Mouse (Mus musculus): ENCODE results near the gene Ppp1r21. TPM values are rescaled to one million over a fixed set of nuclear protein-coding genes. Genes with fewer than 3 reads are reported as not detected.

Ppp1r21 gene
- polyA plus RNA-seq (2016; fragmentation: Nextera tagmentation; extraction: Ambion mirVana): 20.5 and 22.7 TPM in 2 replicates

DNA sequence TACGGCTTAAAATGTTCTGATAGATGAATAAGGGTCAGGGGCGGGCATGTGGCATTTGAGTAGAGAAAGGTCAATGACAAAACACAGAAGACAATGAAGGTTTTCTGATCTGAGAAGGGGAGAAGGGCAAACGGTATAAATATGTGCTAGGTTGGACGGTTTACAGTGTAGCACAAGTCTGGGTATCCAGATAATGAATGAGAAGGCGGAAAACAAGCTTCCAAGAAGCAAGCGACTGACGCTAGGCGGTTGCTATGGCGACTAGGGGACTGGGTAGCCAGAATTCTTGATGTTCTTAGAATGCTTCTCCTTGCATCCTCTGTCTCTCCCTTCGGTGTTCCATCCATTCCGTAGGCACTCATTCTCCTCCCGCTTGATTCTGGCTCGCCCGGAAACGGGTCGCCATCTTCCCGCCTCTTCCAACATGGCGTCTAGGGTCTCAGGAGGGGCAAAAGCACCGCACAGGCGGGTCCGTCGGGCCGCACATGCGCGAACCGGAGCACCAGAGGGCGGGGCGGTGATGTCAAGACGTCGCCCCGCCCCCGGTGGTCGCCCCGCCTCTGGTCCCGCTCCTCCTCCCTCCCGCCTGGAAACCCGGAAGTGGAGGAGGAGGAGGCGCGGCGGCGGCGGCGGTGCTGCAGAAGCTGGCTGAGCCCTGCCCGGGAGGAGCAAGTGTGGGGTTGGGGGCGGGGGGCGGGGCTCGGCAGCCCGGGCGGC is at the start of gene Ppp1r21:
Gene Ppp1r21, plus strand, starts transcription at position 600 of the 717 bp plus-strand sequence.
- Histone ChIP-seq H3K9ac (replicated peaks) (peak within 1 kb of the TSS; percentile 72), H3K4me1 (replicated peaks) (peaks cover 8% of the 10 kb centered on the region; the same call in 1 of the 2 replicates), H3K27ac (peak within 1 kb of the TSS; percentile 66), H3K36me3 (no peaks in the 10 kb centered on the region), H3K4me2 (peak within 1 kb of the TSS; percentile 76), H3K9me3 (no peaks in the 10 kb centered on the region), H3K4me3 (replicated peaks) (peak within 1 kb of the TSS; percentile 65), H3K27me3 (peaks cover 4% of the 10 kb centered on the region; the same call in 1 of the 2 replicates)
- peak; percentile 96 for ATAC-seq (ENCODE audit: insufficient number of reproducible peaks, insufficient read depth, low FRiP score, low TSS enrichment, low read depth)
- WGBS: 6% methylated on average over 47 of the region's 49 CpGs

DNA sequence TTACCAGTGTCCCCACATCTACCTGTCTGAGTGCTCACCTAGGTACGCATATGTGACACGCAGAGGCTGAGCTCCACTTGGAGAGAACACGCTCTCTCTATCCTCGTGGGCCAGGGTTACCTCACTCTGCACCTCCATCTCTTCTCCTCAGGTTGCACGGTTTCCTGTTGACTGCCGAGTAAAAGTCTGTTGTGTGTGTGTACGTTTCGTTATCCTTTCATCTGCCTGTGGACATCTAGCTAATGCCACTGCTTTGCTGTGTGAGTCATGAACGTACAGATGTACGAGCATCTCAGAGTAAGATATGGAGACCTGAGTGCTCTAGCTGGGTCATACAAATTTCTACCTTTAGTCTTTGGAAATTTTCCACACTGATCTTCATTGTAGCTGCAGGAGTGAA is 49.5 kb upstream of the Ppp1r21 start:
- 90% methylated on average over 10 of the region's 10 CpGs for WGBS
- no peak overlapping the region for H3K4me2 ChIP-seq
- H3K36me3 ChIP-seq: peaks cover 12% of the 10 kb centered on the region; the same call in 1 of the 2 replicates
- H3K4me1 ChIP-seq (replicated peaks): no peaks in the 10 kb centered on the region
- no peak overlapping the region for H3K9ac ChIP-seq (replicated peaks)
- no peak overlapping the region for H3K4me3 ChIP-seq (replicated peaks)
- no peaks in the 10 kb centered on the region for H3K9me3 ChIP-seq
- no peaks in the 10 kb centered on the region for H3K27me3 ChIP-seq
- no peak for ATAC-seq (ENCODE audit: insufficient number of reproducible peaks, insufficient read depth, low FRiP score, low TSS enrichment, low read depth)
- H3K27ac ChIP-seq: no peak overlapping the region

- Histone ChIP-seq H3K36me3 (peaks cover 12% of the 10 kb centered on the region; the same call in 1 of the 2 replicates), H3K9ac (replicated peaks) (no peak overlapping the region), H3K9me3 (no peaks in the 10 kb centered on the region), H3K4me1 (replicated peaks) (no peaks in the 10 kb centered on the region), H3K27ac (no peak overlapping the region), H3K4me2 (no peak overlapping the region), H3K27me3 (no peaks in the 10 kb centered on the region), H3K4me3 (replicated peaks) (no peak overlapping the region)
- ATAC-seq (ENCODE audit: insufficient number of reproducible peaks, insufficient read depth, low FRiP score, low TSS enrichment, low read depth): no peak
- 87% methylated on average over 2 of the region's 2 CpGs for WGBS
These were observed 48.9 kb upstream of the Ppp1r21 start for GRCm38 (mm10) chr17:88481062-88481461.

DNA sequence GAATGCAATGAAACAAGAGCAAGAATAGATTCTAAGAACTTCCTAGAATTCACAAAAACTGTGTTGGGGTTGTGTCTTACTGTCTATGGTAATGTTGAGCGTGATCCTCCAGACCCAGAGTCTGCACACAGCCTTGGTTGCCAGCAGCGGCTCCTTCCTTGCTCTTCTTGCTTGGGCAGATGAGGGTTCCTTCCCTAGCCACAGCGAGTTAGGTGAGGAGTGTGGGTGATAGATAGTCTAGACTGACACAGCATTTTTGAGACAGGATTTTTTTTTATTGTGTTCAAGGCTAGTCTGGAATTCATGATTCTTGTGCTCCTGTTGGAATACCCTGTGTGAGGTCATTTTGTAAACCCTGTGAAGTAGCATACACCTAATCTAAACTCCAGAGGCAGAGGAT is 48.3 kb upstream of the Ppp1r21 start:
- WGBS: 89% methylated on average over 3 of the region's 3 CpGs
- H3K27ac ChIP-seq: no peak overlapping the region
- H3K27me3 ChIP-seq: no peaks in the 10 kb centered on the region
- no peak overlapping the region for H3K4me2 ChIP-seq
- ATAC-seq (ENCODE audit: insufficient number of reproducible peaks, insufficient read depth, low FRiP score, low TSS enrichment, low read depth): no peak
- H3K4me1 ChIP-seq (replicated peaks): no peaks in the 10 kb centered on the region
- H3K9me3 ChIP-seq: no peaks in the 10 kb centered on the region
- no peak overlapping the region for H3K9ac ChIP-seq (replicated peaks)
- H3K36me3 ChIP-seq: peaks cover 12% of the 10 kb centered on the region
- H3K4me3 ChIP-seq (replicated peaks): no peak overlapping the region

GRCm38 (mm10) chr17:88484539-88484938 is 45.4 kb upstream of the Ppp1r21 start:
- WGBS: 93% methylated on average over 11 of the region's 11 CpGs
- no peak overlapping the region for H3K27ac ChIP-seq
- H3K4me2 ChIP-seq: no peak overlapping the region
- no peaks in the 10 kb centered on the region for H3K4me1 ChIP-seq (replicated peaks)
- H3K36me3 ChIP-seq: peaks cover 7% of the 10 kb centered on the region
- no peak overlapping the region for H3K4me3 ChIP-seq (replicated peaks)
- no peak for ATAC-seq (ENCODE audit: insufficient number of reproducible peaks, insufficient read depth, low FRiP score, low TSS enrichment, low read depth)
- H3K27me3 ChIP-seq: no peaks in the 10 kb centered on the region
- H3K9me3 ChIP-seq: no peaks in the 10 kb centered on the region
- H3K9ac ChIP-seq (replicated peaks): no peak overlapping the region

DNA sequence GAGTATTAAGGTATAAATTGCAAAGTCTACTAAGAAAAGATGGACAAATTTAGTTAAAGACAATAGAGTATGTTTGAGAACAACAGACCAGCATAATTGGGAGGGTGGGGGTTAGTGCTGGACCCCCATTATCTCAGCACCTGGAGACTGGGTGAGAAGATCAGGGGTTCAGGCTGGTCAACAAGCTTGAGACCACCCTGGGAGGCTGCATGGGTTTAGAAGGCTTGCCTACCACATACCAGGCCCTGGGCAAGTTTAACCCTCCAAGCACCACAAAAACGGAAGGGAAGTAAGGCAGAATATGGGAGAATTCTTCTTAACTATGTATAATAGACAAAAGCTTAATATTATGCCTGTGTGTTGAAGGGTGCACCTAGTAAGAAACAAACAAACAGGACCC is 45.0 kb upstream of the Ppp1r21 start:
- H3K4me1 ChIP-seq (replicated peaks): no peaks in the 10 kb centered on the region
- H3K27ac ChIP-seq: no peak overlapping the region
- peaks cover 7% of the 10 kb centered on the region for H3K36me3 ChIP-seq
- 95% methylated on average over 1 of the region's 1 CpGs for WGBS
- no peak for ATAC-seq (ENCODE audit: insufficient number of reproducible peaks, insufficient read depth, low FRiP score, low TSS enrichment, low read depth)
- no peaks in the 10 kb centered on the region for H3K9me3 ChIP-seq
- H3K4me3 ChIP-seq (replicated peaks): no peak overlapping the region
- H3K9ac ChIP-seq (replicated peaks): no peak overlapping the region
- H3K4me2 ChIP-seq: no peak overlapping the region
- no peaks in the 10 kb centered on the region for H3K27me3 ChIP-seq

- ATAC-seq (ENCODE audit: insufficient number of reproducible peaks, insufficient read depth, low FRiP score, low TSS enrichment, low read depth): no peak
- Histone ChIP-seq H3K9me3 (no peaks in the 10 kb centered on the region), H3K4me2 (no peak overlapping the region), H3K9ac (replicated peaks) (no peak overlapping the region), H3K36me3 (peaks cover 28% of the 10 kb centered on the region), H3K27ac (no peak overlapping the region), H3K4me1 (replicated peaks) (no peaks in the 10 kb centered on the region), H3K27me3 (no peaks in the 10 kb centered on the region), H3K4me3 (replicated peaks) (no peak overlapping the region)
- WGBS: 91% methylated on average over 10 of the region's 10 CpGs
These were observed 39.4 kb upstream of the Ppp1r21 start for GRCm38 (mm10) chr17:88490546-88490945.

- WGBS: 96% methylated on average over 13 of the region's 13 CpGs
These were observed 38.4 kb upstream of the Ppp1r21 start for GRCm38 (mm10) chr17:88491366-88492106.

GRCm38 (mm10) chr17:88492107-88492460 is 37.8 kb upstream of the Ppp1r21 start:
- 94% methylated on average over 5 of the region's 5 CpGs for WGBS

More at GRCm38 (mm10) chr17:88491366-88492106, 38.4 kb upstream of the Ppp1r21 start:
- H3K9me3 ChIP-seq: no peaks in the 10 kb centered on the region
- ATAC-seq (ENCODE audit: insufficient number of reproducible peaks, insufficient read depth, low FRiP score, low TSS enrichment, low read depth): no peak
- H3K36me3 ChIP-seq: peaks cover 24% of the 10 kb centered on the region
- no peak overlapping the region for H3K4me3 ChIP-seq (replicated peaks)
- no peaks in the 10 kb centered on the region for H3K4me1 ChIP-seq (replicated peaks)
- H3K27ac ChIP-seq: no peak overlapping the region
- no peak overlapping the region for H3K9ac ChIP-seq (replicated peaks)
- H3K27me3 ChIP-seq: no peaks in the 10 kb centered on the region
- H3K4me2 ChIP-seq: no peak overlapping the region

GRCm38 (mm10) chr17:88493551-88493950 is 36.4 kb upstream of the Ppp1r21 start:
- H3K4me2 ChIP-seq: no peak overlapping the region
- no peak overlapping the region for H3K9ac ChIP-seq (replicated peaks)
- H3K4me3 ChIP-seq (replicated peaks): no peak overlapping the region
- H3K36me3 ChIP-seq: peaks cover 20% of the 10 kb centered on the region; the same call in 1 of the 2 replicates
- no peaks in the 10 kb centered on the region for H3K27me3 ChIP-seq
- whole genome bisulfite sequencing: 89% methylated on average over 9 of the region's 9 CpGs
- no peaks in the 10 kb centered on the region for H3K9me3 ChIP-seq
- ATAC-seq (ENCODE audit: insufficient number of reproducible peaks, insufficient read depth, low FRiP score, low TSS enrichment, low read depth): no peak
- H3K27ac ChIP-seq: no peak overlapping the region
- H3K4me1 ChIP-seq (replicated peaks): no peaks in the 10 kb centered on the region

More at GRCm38 (mm10) chr17:88492107-88492460, 37.8 kb upstream of the Ppp1r21 start:
- no peak overlapping the region for H3K4me3 ChIP-seq (replicated peaks)
- H3K27me3 ChIP-seq: no peaks in the 10 kb centered on the region
- no peaks in the 10 kb centered on the region for H3K4me1 ChIP-seq (replicated peaks)
- H3K27ac ChIP-seq: no peak overlapping the region
- peaks cover 20% of the 10 kb centered on the region; the same call in 1 of the 2 replicates for H3K36me3 ChIP-seq
- H3K9ac ChIP-seq (replicated peaks): no peak overlapping the region
- no peak overlapping the region for H3K4me2 ChIP-seq
- no peak for ATAC-seq (ENCODE audit: insufficient number of reproducible peaks, insufficient read depth, low FRiP score, low TSS enrichment, low read depth)
- no peaks in the 10 kb centered on the region for H3K9me3 ChIP-seq

GRCm38 (mm10) chr17:88494121-88494771 is 35.7 kb upstream of the Ppp1r21 start:
- H3K9me3 ChIP-seq: no peaks in the 10 kb centered on the region
- H3K27me3 ChIP-seq: no peaks in the 10 kb centered on the region
- H3K9ac ChIP-seq (replicated peaks): no peak overlapping the region
- no peak overlapping the region for H3K27ac ChIP-seq
- H3K4me3 ChIP-seq (replicated peaks): no peak overlapping the region
- H3K36me3 ChIP-seq: peaks cover 20% of the 10 kb centered on the region; the same call in 1 of the 2 replicates
- 71% methylated on average over 14 of the region's 14 CpGs for WGBS
- ATAC-seq (ENCODE audit: insufficient number of reproducible peaks, insufficient read depth, low FRiP score, low TSS enrichment, low read depth): no peak
- H3K4me2 ChIP-seq: no peak overlapping the region
- H3K4me1 ChIP-seq (replicated peaks): no peaks in the 10 kb centered on the region
